Mouse (Mus musculus) intestine, postnatal 0 days (tissue): Measurements from ENCODE around the gene Trit1. TPM values are rescaled to one million over a fixed set of nuclear protein-coding genes. Genes with fewer than 3 reads are reported as not detected.

Experiments
- ATAC-seq: fragments of 200-750 bp; cut with Nextera tagmentation; 2 replicates; pipeline ENCODE4 v1.8.0; 2017; ENCODE audit warnings: mild to moderate bottlenecking, moderate TSS enrichment, moderate library complexity
- H3K27ac ChIP-seq: fragments of 300-500 bp; sonication (generic); 2 replicates; pipeline ENCODE4 v1.5.1; 2014; ENCODE audit warnings: mild to moderate bottlenecking, low read depth, low read length, moderate library complexity
- H3K27me3 ChIP-seq: fragments of 300-500 bp; sonication (generic); replicated peaks from 2 replicates; pipeline ENCODE4 v1.6.1; 2014; ENCODE audit warnings: low read length, mixed read lengths; ENCODE audit not compliant: control insufficient read depth, insufficient read depth
- H3K36me3 ChIP-seq: fragments of 300-500 bp; sonication (generic); 2 replicates; pipeline ENCODE4 v1.6.1; 2014; ENCODE audit warnings: mild to moderate bottlenecking, moderate library complexity; ENCODE audit not compliant: control insufficient read depth, insufficient read depth
- H3K4me1 ChIP-seq: fragments of 300-500 bp; sonication (generic); replicated peaks from 2 replicates; pipeline ENCODE4 v1.6.1; 2014; ENCODE audit warnings: antibody characterized with exemption, low read length, mixed read lengths; ENCODE audit not compliant: control insufficient read depth, insufficient read depth
- H3K4me2 ChIP-seq: fragments of 300-500 bp; sonication (generic); replicated peaks from 2 replicates; pipeline ENCODE4 v1.6.1; 2014; ENCODE audit warnings: low read depth, mild to moderate bottlenecking, moderate library complexity
- H3K4me3 ChIP-seq: fragments of 300-500 bp; sonication (generic); 2 replicates; pipeline ENCODE4 v1.5.1; 2014; ENCODE audit warnings: low read depth, low read length
- H3K9ac ChIP-seq: fragments of 300-500 bp; sonication (generic); 2 replicates; pipeline ENCODE4 v1.6.1; 2014; ENCODE audit warnings: mild to moderate bottlenecking, low read depth, low read length
- H3K9me3 ChIP-seq: fragments of 300-500 bp; sonication (generic); 2 replicates; pipeline ENCODE4 v1.6.1; 2016; ENCODE audit warnings: mixed run types; ENCODE audit not compliant: control insufficient read depth
- CTCF ChIP-seq: sonication (generic); IDR thresholded peaks from 2 replicates; pipeline ENCODE4 v1.5.1; 2016; ENCODE audit warnings: low read depth, mild to moderate bottlenecking, control low read depth, antibody characterized with exemption, moderate library complexity
- WGBS: fragments of 180-500 bp; shearing (Covaris S2); extraction: QIAGEN DNeasy Blood & Tissue Kit; methylation state at CpG from one replicate; pipeline ENCODE4 v1.1.7; 2014; 5-methylcytosine and 5-hydroxymethylcytosine counted together
- polyA plus RNA-seq: library from polyadenylated mRNA; unstranded; fragments of >200 nt; fragmentation: Nextera tagmentation; extraction: Ambion mirVana; gene quantifications from 2 replicates; pipeline ENCODE4 v1.2.1, GENCODE M21; 2015

Gene Trit1
- polyA plus RNA-seq, 1 experiment from 2014 or later, result 5.6 TPM

GRCm38 (mm10) chr4:123061744-123062143 is 45.3 kb downstream of the Trit1 start:
- no peaks in the 10 kb centered on the region for H3K4me1 ChIP-seq
- no peak for ATAC-seq
- H3K9me3 ChIP-seq, result no peaks in the 10 kb centered on the region
- H3K4me2 ChIP-seq, result no peak overlapping the region
- no peaks in the 10 kb centered on the region for H3K36me3 ChIP-seq
- no peak for TF ChIP-seq CTCF
- no peak overlapping the region for H3K9ac ChIP-seq
- no peak overlapping the region for H3K4me3 ChIP-seq
- no peak overlapping the region for H3K27ac ChIP-seq
- 76% methylated on average over 5 of the region's 5 CpGs for WGBS
- H3K27me3 ChIP-seq, result no peaks in the 10 kb centered on the region

GRCm38 (mm10) chr4:123068646-123069045 is 52.2 kb downstream of the Trit1 start:
- no peak overlapping the region for H3K4me2 ChIP-seq
- H3K9me3 ChIP-seq, result no peaks in the 10 kb centered on the region
- no peak overlapping the region for H3K27ac ChIP-seq
- WGBS, result 83% methylated on average over 6 of the region's 6 CpGs
- no peaks in the 10 kb centered on the region for H3K4me1 ChIP-seq
- H3K36me3 ChIP-seq, result no peaks in the 10 kb centered on the region
- no peak overlapping the region for H3K9ac ChIP-seq
- H3K27me3 ChIP-seq, result no peaks in the 10 kb centered on the region
- ATAC-seq, result no peak
- TF ChIP-seq CTCF, result no peak
- no peak overlapping the region for H3K4me3 ChIP-seq

- Histone ChIP-seq H3K27ac (no peak overlapping the region), H3K4me1 (no peaks in the 10 kb centered on the region), H3K9ac (no peak overlapping the region), H3K36me3 (no peaks in the 10 kb centered on the region), H3K27me3 (no peaks in the 10 kb centered on the region), H3K4me3 (no peak overlapping the region), H3K9me3 (no peaks in the 10 kb centered on the region), H3K4me2 (peak overlapping the region; percentile 57)
- TF ChIP-seq CTCF, result peak; percentile 72
- peak; percentile 71 for ATAC-seq
- WGBS, result 8% methylated on average over 13 of the region's 13 CpGs
Measured at GRCm38 (mm10) chr4:123071266-123071966, 55.0 kb downstream of the Trit1 start.

- Histone ChIP-seq H3K36me3 (no peaks in the 10 kb centered on the region), H3K4me1 (no peaks in the 10 kb centered on the region), H3K4me3 (no peak overlapping the region), H3K9me3 (no peaks in the 10 kb centered on the region), H3K4me2 (no peak overlapping the region), H3K27me3 (no peaks in the 10 kb centered on the region), H3K9ac (no peak overlapping the region), H3K27ac (no peak overlapping the region)
- no peak for ATAC-seq
- TF ChIP-seq CTCF, result no peak
- 32% methylated on average over 8 of the region's 8 CpGs for WGBS
Measured at GRCm38 (mm10) chr4:123076928-123077327, 60.5 kb downstream of the Trit1 start.

GRCm38 (mm10) chr4:123078231-123078630 is 61.8 kb downstream of the Trit1 start:
- ATAC-seq, result no peak

GRCm38 (mm10) chr4:123080791-123081190 is 64.4 kb downstream of the Trit1 start:
- Histone ChIP-seq H3K27me3 (no peaks in the 10 kb centered on the region), H3K4me3 (no peak overlapping the region), H3K27ac (no peak overlapping the region), H3K9me3 (no peaks in the 10 kb centered on the region), H3K4me2 (no peak overlapping the region), H3K36me3 (no peaks in the 10 kb centered on the region), H3K9ac (no peak overlapping the region), H3K4me1 (no peaks in the 10 kb centered on the region)
- peak; percentile 66; the same call in 1 of the 2 replicates for ATAC-seq
- WGBS, result 31% methylated on average over 13 of the region's 13 CpGs
- TF ChIP-seq CTCF, result no peak

More at GRCm38 (mm10) chr4:123078231-123078630, 61.8 kb downstream of the Trit1 start:
- no peak overlapping the region for H3K4me2 ChIP-seq
- 59% methylated on average over 4 of the region's 4 CpGs for WGBS
- no peaks in the 10 kb centered on the region for H3K36me3 ChIP-seq
- H3K9ac ChIP-seq, result no peak overlapping the region
- no peak overlapping the region for H3K27ac ChIP-seq
- H3K27me3 ChIP-seq, result no peaks in the 10 kb centered on the region
- no peaks in the 10 kb centered on the region for H3K9me3 ChIP-seq
- no peak for TF ChIP-seq CTCF
- no peak overlapping the region for H3K4me3 ChIP-seq
- no peaks in the 10 kb centered on the region for H3K4me1 ChIP-seq
